Mouse (Mus musculus) liver, postnatal 0 days (tissue): Measurements from ENCODE around the gene Pnisr.

Source experiments
- CTCF ChIP-seq: sonication (generic); IDR thresholded peaks from 2 replicates; pipeline ENCODE4 v1.5.1; 2016; ENCODE audit warnings: antibody characterized with exemption, low read depth
- EP300 ChIP-seq: IDR thresholded peaks from 2 replicates; pipeline ENCODE4 v1.6.1; 2016; ENCODE audit warnings: antibody characterized with exemption, low read depth, mild to moderate bottlenecking

- no peak for TF ChIP-seq CTCF
- TF ChIP-seq EP300 = no peak
Measured at GRCm38 (mm10) chr4:21879565-21880220, 32.3 kb downstream of the Pnisr start, which contains the start of gene Coq3.
